Mouse (Mus musculus): ENCODE data around the gene Zfp408.
"Not testable (repeated sequence)": the region's sequence is repeated elsewhere in the genome, so short reads cannot be mapped to it uniquely, and the experiment has no call there.

Zfp408 gene

GRCm38 (mm10) chr2:91651458-91652258, 2.1 kb upstream of the Zfp408 start:
- DNase-seq (ENCODE audit: low spot score in 2 of 2) = no peak

GRCm38 (mm10) chr2:91650360-91650995, 887 bp upstream of the Zfp408 start:
- DNase-seq (ENCODE audit: low spot score in 2 of 2) = no peak

- peak; percentile 28 to 43 for DNase-seq (ENCODE audit: low spot score in 2 of 2)
Observed at GRCm38 (mm10) chr2:91649152-91649551, 439 bp downstream of the Zfp408 start.

- peak; percentile 51 to 68 for DNase-seq (ENCODE audit: low spot score in 2 of 2)
Observed at GRCm38 (mm10) chr2:91646733-91647132, 2.9 kb downstream of the Zfp408 start.

- peak; percentile 67 to 76 for DNase-seq (ENCODE audit: low spot score in 2 of 2)
Observed at GRCm38 (mm10) chr2:91645811-91646210, 3.8 kb downstream of the Zfp408 start.

GRCm38 (mm10) chr2:91645354-91645753, 4.2 kb downstream of the Zfp408 start:
- peak in 1 of 2 experiments; percentile 36 for DNase-seq (ENCODE audit: low spot score in 2 of 2)

GRCm38 (mm10) chr2:91644021-91644420, 5.6 kb downstream of the Zfp408 start:
- no peak for DNase-seq (ENCODE audit: low spot score in 2 of 2)

DNA sequence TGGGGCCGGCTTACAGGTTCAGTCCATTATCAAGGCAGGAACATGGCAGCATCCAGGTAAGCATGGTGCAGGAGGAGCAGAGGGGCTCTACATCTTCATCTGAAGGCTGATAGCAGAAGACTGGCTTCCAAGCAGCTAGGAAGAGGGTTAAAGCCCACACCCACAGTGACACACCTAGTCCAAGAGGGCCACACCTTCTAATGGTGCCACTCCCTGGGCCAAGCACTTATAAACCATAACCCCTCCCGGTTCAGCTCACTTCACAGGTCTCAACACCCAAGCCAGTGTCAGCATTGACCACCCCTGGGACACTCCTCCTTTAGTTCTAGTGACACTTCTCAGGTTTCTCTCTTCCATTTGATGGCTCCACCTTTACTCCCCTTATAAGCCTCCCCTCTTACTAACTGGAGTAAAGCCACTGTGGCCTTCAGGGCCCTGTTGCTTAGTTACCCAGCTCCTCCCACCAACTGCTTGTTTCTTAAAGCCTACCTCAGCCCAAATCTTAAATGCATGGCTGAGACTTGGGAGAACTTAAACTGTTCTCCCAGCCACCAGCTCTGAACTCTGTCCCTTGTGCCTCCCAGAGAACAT, 6.7 kb downstream of the Zfp408 start:
- no peak for DNase-seq (ENCODE audit: low spot score in 2 of 2)

- peak in 1 of 2 experiments; percentile 21 for DNase-seq (ENCODE audit: low spot score in 2 of 2)
Observed at GRCm38 (mm10) chr2:91638931-91639330, 10.7 kb downstream of the Zfp408 start.

DNA sequence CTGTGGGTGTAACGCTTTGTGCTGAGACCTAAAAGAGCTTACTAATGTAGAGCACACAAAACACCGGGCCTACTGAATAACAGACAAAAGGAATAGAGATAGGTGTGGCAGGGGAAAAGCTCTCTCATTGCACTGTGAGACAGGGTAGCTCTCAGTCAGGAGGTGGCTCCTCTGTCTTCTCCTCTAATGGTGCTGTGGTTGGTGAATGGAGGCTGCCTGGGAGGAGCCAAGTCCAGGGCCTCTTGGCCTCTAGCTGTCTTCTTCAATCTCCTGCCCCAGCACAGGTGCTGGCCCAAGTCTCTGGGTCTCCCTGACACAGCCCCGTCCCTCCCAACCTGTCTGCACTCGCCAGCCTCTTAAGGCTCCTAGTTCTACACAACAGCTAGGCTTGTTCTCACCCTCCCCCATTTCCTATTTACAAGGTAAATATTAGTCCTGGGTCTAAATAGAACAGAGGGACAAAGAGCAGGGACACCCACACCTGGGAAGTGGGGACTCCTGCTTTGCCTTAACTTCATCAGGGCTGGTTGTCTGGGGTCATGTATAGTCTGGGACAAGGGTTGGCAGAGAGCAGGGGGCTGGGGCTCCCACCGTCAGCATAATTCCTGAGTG, 12.8 kb downstream of the Zfp408 start:
- no peak for DNase-seq (ENCODE audit: low spot score in 2 of 2)

- DNase-seq (ENCODE audit: low spot score in 2 of 2) = no peak
Observed at GRCm38 (mm10) chr2:91636229-91636628, 13.4 kb downstream of the Zfp408 start, which contains the start of gene F2. Gene F2, minus strand, starts transcription at chr2:91636414.

DNA sequence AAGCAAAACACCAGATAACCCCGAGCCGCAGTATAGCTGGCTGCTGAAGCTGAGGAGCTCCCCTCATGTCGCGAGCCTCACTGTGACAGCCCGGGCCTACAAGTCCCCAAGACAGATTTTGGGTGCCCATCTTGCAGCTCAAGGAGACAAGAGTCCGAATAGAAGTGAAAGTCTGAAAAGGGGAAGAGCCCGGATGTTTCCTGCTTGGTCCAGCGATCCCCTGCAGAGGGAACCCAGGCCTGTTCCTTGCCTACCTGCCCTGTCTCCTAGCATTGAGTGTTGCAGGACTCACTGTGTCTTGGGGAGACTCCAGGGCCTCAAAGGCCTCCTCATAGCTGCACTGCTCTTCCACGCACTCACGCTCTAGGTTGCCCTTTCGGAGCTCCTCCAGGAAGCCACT, 14.1 kb downstream of the Zfp408 start:
- DNase-seq (ENCODE audit: low spot score in 2 of 2) = no peak

- DNase-seq (ENCODE audit: low spot score in 2 of 2) = peak; percentile 46 to 55
Observed at GRCm38 (mm10) chr2:91634841-91635240, 14.8 kb downstream of the Zfp408 start.

- DNase-seq (ENCODE audit: low spot score in 2 of 2) = no peak
Observed at GRCm38 (mm10) chr2:91633334-91633977, 16.1 kb downstream of the Zfp408 start.

GRCm38 (mm10) chr2:91632316-91632715, 17.3 kb downstream of the Zfp408 start:
- DNase-seq (ENCODE audit: low spot score in 2 of 2) = no peak

DNA sequence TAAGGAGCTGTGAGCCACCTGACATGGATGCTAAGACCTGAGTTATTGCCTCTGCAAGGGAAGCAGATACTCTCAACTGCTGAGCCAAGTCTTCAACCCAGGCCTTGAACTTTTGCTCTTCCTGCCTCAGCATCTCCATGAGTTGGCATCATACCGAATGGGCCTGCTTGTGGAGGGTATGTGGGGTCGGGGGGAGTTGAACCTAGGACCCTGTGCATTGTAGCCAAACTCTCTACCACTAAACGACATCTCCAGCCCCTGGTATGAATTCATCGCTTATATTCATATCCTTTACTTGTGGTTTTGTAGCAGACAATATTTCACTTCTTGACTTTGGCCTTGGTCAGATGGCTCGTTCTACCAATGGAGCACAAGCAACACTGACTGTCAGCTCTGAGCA, 17.8 kb downstream of the Zfp408 start:
- no peak for DNase-seq (ENCODE audit: low spot score in 2 of 2)

DNA sequence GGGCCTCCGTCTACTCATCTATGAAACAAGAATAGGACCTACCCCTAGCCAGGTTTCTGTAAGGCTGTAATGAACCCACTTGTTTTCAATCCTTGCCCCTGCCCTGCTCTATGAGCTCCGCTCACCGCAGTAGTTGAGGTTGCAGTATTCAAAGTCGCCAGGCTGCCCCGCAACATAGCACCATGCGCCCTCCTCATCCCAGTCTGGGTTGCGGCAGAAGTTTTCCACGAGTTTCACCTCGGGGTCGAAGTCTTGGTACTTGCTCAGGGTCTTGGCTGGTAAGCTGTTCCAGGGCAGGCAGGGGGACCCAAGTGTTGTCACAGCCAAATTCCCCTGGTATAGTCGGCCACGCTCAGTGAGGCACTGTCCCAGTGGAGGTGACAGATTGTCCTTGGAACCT, 19.2 kb downstream of the Zfp408 start:
- no peak for DNase-seq (ENCODE audit: low spot score in 2 of 2)

GRCm38 (mm10) chr2:91629682-91630081, 19.9 kb downstream of the Zfp408 start:
- DNase-seq (ENCODE audit: low spot score in 2 of 2) = no peak

DNA sequence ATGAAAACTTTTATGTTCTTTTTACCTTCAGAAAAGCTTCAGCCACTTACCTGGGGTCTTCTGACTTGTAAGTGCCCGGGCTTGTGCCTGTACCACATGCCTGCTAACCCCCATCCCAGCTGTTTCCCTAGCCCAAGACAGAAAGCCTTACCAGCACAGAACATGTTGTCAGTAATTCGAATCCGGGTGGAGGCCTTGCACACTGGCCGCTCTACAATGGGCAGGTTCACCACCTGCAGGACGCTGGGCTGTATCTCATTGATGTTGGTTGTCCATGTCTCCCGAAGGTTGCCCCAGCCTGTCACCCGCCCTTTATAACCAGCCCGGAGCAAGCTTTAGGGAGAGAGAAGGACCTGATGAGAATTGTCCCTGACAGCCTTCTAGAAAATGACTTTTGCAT, 21.4 kb downstream of the Zfp408 start:
- no peak for DNase-seq (ENCODE audit: low spot score in 2 of 2)

DNA sequence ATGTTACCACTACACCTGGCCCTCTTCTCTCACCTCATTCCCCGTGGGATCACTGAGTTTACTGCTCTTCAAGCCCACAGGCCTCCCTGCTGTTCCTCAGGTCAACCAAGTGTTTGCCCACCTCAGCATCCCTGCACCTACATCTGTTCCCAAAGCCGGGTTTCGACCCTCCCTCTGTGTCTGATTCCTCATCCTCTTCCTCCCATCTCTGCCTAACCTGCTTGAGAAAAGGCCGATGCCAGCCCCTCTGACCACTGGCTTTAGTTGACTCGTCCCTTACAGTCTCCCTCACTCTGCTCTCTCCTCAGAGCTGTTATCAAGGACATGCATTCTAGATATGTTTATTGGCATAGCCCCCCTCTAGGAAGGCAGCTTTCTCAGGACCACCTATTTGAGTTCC, 22.1 kb downstream of the Zfp408 start:
- DNase-seq (ENCODE audit: low spot score in 2 of 2) = no peak

GRCm38 (mm10) chr2:91623366-91623765, 26.2 kb downstream of the Zfp408 start:
- not testable (repeated sequence) for DNase-seq (ENCODE audit: low spot score in 2 of 2)

DNA sequence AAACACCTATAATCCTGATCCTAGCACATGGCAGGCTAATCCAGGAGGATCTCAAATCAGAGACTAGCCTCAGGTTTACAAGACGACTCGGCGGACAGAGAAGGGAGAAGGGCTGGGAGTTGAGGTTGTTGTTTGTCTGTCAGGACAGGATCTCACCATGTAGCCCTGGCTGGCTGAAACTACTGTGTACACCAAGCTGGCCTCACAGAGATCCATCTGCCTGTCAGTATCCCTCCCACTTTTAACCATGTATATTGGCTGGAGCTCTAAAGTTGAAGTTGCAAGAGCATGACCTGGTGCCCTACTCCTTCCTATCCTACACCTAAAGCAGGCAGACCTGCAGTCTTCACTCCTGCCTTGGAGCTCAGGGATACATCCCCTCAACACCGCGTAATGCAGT, 27.2 kb downstream of the Zfp408 start:
- no peak for DNase-seq (ENCODE audit: low spot score in 2 of 2)
